Mouse (Mus musculus): Measurements from ENCODE around the gene Brca1. TPM values are rescaled to one million over a fixed set of nuclear protein-coding genes. Genes with fewer than 3 reads are reported as not detected.
"Not testable (repeated sequence)": the region's sequence is repeated elsewhere in the genome, so short reads cannot be mapped to it uniquely, and the experiment has no call there.

Gene Brca1
- total RNA-seq (2021), result 1 to 10 TPM; 2.8 to 3.3 TPM

DNA sequence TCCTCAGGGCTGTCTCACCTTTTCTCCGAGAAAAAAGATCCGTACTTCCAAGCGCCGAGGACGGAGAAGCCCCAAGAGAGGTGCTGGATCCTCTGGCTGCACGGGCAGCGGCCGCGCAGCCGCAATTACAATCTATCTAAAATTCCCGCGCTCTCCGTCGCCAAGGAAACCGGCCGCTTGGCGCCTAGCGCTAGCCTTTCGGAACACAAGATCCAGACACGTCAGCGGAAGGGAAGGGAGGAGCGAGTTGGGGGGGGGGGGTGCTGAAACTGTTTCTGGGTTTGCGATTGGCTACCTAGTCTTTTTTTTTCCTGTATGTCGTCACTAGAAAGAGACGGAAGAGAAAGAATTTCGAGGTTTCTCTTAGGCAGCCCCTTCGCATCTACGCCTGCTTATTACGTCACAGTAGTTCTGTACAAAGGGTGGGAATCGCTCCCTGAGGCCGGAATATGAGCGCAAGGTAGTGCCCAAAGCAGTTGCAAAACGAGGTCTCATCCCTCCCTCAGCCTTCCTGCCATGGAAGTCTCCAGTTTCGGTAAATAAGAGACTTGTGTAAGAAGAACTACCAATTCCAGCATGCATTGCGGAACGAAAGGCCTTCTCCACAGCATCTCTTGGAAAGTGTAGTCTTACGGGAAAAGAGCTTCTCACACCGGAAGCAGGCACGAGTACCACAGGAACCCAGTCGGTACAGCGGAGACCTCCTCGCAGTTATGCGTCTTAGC, at the start of gene Brca1, which contains the start of gene Nbr1:
TSS of gene Brca1 (minus strand) at position 205 of the 725 bp plus-strand sequence.
TSS of gene Nbr1 (plus strand) at position 399 of the 725 bp plus-strand sequence.
- DNase-seq, result peak; percentile 98
- intact Hi-C loops (cut with DNase I), result no loop called here

DNA sequence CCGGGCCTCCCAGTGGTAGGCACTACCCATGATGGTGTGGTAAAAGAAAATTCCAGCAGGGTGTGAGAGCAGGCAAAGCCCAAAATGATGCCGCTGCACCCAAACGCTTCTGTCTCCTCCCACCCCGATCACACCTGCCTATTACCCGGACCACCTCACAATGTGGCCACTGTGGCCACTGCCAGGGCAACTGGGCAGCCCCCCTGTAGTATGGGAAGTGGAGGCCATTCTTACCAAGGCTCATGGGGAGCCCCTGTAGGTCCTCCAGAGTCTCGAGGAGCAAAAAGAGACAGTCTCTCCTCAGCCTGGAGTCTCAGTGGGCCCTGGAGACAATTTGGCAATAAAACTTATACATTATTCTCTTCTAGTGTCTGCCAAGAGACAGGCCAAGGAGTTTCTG, 47.4 kb upstream of the Brca1 start, which contains the start of gene Gm11634:
TSS of gene Gm11634 (minus strand) at position 101 of the 400 bp plus-strand sequence.
- intact Hi-C loops (cut with DNase I), result no loop called here
- no peak for DNase-seq

DNA sequence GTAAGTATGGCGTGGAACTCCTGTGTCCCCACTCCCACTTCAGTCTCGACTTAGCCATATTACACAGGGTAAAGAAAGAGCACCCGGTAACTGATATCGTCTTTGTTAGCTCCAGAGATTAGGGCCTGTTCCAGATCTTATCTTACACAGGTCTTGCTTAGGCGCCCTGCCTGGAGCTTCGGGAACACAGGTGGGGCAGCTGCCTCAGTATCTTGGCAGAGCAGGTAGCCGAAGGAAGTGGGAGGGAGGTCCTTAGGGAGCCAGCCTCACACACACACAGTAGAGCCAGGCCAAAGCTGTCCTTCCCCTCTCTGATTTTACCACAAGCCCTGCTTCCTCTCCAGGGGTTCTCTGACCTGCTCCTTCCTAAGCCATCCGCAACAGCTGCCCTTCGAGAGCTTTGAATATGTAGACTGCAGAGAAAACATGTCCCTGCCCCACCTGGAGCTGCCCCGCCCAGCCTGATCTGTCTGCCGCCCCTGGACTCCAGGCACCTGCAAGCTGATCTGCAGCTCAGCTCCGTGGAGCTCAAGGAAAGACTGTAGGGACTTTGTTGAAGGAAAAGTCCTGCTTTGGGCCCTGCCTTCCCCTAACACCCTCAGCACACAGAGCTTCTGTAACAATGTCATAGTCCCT, 38.4 kb upstream of the Brca1 start:
- intact Hi-C loops (cut with DNase I), result no loop called here
- no peak for DNase-seq

DNA sequence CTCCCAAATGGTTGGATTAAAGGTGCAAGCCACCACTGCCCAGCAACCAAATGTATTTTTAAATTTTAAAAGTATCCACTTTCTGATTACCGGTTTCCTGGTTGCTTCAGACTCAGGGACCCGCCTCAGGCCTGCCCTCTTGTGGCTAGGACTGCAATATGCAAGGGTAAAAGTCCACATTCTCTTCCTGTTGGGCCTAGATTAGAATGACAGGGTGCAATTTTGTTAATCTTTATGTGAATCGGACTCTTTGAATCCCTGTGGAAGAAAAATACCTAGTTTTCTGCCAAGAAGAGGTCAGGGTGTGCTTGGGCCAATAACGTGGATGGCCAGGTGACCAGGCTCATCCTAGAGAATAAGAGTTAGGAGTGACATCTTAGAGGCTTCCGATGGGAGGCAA, 37.7 kb upstream of the Brca1 start:
- peak; percentile 60 for DNase-seq
- intact Hi-C loops (cut with DNase I), result no loop called here

DNA sequence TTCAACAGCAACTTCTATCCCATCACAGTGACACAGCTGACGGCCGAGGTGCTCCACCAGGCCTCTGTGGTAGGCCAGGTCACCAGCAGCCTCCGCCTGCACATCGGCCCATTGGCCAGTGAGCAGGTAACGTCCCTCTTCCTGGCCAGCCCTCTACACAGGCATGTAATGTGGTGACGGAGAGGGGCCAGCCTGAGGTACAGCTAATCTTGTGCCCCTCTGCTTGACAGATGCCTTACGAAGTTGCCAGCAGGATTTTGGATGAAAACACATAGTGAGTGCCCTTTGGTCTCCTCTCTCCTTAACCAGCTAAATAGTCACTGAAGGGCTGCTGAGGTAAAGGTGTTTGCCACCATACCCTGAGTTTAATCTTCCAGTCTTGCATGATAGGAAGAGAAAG, 37.1 kb upstream of the Brca1 start:
- intact Hi-C loops (cut with DNase I), result no loop called here

DNA sequence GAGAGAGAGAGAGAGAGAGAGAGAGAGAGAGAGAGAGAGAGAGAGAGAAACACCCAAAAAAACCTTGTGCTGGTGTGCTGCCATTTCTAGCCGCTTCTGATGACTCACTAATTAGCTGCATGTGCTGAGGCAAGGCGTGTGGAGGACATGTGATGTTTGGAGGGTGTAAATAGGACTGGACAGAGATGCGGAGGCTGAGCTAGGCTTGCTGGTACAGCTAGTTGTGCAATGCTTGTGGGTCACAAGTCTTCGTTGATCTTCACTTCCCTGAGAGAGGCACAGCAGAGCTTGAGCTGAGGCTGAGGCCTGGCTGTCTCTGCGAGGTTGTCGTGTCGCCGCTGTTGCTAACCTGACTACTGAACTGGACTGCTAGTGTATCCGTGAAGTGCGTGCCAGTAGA, 35.9 kb upstream of the Brca1 start:
- DNase-seq, result no peak
- intact Hi-C loops (cut with DNase I), result no loop called here

More for the DNA sequence above, 37.1 kb upstream of the Brca1 start:
- DNase-seq, result no peak

DNA sequence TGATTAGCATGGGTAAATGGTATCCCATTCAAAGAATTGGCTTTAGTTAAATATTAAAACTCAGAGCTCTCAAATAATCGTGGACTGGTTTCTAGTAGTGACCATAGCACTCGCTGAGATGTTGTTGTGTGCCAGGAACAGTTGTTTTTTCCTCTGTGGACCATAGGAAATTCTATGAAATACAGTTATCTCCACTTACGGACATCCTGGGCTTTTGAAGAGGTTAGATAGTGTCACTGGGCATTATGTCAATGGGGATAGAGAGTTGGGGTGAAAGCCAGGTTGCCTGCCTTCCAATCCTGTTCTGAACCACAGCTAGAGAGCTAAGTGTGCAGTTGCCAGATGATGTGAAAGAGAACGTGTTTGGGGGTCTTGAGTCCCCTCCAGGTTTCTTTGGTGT, 34.0 kb upstream of the Brca1 start:
- intact Hi-C loops (cut with DNase I), result no loop called here
- no peak for DNase-seq

DNA sequence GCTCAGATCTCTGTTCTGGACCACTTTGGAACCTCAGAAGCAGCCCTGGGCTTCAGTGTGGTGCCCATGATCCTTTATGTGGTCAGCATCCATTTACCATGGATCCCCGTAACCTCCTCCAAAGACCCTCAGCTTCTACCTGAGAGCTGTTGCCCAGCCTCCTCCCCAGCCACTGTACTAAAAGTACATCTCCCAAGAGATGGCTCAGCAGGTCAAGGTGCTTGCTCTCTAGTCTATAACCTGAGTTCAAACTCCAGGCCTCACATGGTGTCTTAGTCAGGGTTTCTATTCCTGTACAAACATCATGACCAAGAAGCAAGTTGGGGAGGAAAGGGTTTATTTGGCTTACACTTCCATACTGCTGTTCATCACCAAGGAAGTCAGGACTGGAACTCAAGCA, 33.3 kb upstream of the Brca1 start:
- intact Hi-C loops (cut with DNase I); DNase-seq: not testable (repeated sequence)

DNA sequence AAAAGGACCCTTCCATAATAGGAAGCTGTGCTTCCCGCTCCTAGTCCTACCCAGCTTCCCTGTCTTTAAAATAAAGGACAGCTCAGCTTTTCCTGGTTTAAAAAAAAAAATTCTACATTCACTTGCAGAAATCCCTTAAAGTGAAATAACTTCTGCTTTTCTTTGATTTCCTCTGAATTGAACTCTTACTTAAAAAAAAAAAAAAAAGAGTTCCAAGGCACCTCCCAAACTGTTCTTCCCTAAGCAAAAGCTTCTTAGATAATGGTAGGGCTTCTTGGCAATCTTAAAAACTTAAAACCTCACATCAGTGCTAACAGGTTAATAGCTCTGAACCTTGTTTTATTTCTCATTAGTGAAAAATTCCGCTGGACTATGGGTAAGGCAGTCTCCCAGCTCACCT, 31.4 kb upstream of the Brca1 start:
- intact Hi-C loops (cut with DNase I), result no loop called here
- DNase-seq, result no peak

DNA sequence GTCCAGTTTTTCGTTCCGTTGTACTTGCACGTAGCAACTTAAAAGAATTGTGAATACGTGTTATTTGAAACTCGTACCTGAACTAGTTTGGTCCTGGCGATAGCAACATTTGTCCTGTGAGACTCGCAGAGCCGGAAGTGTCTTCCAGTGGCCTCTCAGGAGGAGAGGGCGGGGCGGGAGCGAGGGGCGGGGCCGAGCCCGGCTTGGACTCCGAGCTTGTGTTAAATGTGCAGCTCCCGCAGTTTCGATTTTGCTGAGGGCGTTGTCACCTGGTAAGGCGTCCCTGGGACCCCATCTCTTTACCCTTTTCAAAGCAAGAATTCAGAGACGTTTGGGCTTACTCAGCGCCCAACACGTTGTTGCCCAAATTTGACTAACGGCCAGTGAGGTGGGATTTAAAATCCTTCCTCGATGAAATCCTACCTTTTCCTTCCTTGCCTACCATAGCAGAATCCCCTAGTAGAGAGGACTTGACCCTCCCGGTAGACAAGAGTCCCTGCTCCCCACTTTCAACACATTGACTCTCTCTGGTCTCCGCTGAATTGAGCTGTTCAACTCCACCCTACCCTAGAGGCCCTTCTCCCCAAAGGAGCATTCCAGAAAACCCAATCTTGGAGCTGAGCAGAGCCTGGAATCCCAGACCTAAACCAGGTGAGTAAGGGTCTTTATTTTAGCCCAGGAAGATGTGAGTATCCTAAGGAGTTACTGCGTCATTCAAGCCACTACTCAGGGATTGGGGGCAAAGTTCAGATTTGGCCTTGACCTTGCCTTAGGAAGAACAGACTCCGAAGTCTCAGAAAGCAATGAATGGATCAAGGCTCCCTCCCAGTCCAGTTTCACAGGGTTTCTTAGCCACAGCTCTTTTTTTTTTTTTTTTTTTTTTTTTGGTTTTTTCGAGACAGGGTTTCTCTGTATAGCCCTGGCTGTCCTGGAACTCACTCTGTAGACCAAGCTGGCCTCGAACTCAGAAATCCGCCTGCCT, 30.6 kb upstream of the Brca1 start, which contains the start of gene Tmem106a:
TSS of gene Tmem106a (plus strand) at position 189 of the 982 bp plus-strand sequence.
- intact Hi-C loops (cut with DNase I), result no loop called here
- DNase-seq, result peak; percentile 68

DNA sequence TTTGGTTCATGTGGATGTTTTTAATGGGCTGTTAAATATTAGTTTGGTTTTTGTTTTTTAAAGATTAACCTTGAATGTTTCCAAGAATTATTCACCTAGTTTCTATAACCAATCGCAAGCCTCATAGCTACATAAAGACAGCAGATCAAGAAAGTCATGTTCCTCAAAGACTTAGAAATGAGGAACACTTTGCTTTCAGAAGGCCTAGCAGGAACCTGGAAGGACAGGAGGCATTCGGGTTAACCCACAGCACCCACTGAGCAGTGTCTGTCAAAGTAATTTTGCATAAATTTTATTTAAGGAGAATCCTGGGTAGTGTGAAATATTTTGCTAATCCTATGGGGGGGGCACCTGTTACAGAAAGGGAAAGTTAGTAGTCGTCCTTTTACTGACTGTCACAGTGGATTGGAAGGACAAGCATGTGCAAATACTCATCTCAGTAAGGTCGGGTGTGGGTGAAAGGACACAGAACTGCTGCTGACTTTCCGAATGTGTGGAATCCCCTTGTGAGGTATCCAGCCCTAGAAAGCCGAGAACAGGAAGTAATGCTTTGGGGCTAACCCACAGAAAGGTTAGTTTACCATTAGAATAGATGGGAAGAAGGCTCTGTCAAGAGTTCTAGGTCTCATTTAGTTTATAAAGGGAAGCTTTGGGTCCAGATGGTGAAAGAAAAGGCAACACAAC, 29.5 kb upstream of the Brca1 start:
- no peak for DNase-seq
- intact Hi-C loops (cut with DNase I), result no loop called here

DNA sequence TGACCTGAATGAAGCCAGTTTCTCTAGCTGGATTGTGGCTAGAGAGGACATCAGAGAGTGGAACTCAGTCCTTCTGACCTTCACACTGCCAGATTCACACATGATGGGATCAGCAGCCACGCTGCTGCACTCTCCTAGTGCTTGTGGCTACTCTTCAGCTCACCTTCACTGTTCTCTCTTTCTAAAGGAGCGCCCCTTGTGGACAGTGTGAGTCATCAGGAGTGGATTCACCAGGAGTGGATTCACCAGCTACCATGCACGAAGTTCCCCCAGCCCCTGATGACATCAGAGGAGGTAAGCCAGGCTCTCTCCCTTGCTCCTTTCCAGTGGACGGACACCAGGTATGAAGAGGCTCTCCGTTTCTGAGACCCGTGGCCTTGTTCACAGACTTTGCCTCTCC, 24.4 kb upstream of the Brca1 start:
- intact Hi-C loops (cut with DNase I), result no loop called here
- no peak for DNase-seq

DNA sequence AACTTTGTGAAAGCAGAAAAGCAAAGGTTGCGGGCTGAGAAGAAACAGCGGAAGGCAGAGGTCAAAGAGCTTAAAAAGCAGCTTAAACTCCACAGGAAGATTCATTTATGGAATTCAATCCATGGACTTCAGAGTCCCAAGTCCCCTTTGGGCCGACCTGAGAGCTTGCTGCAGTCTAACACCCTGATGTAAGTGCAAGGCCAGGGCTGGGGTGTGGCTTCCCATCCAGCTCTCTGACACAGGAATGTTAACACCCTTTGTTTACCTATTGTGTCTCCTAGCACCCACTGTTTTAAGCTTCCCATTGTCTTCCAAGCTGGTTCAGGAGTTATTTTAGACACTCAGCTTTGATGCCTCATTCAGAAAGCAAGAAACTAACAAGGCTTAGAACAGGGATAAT, 16.7 kb upstream of the Brca1 start:
- no peak for DNase-seq
- intact Hi-C loops (cut with DNase I), result no loop called here

DNA sequence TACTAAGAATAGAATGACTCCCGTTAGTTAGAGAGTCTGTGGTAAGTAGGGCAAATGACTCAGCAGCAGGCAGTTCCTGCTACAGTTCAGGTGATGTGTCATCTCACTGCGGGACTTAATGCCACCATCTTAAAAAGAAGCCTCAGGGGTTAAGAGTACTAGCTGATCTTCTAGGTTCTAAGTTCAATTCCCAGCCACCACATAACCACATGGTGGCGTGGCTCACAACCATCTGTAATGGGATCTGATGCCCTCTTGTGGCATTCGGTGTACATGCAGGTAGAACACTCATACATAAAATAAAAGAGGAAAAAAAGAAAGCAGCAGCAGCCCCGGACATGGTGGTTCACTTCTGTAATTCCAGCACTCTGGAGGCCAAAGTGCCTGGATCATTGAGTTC, 10.6 kb upstream of the Brca1 start:
- intact Hi-C loops (cut with DNase I), result no loop called here
- DNase-seq, result peak; percentile 63

DNA sequence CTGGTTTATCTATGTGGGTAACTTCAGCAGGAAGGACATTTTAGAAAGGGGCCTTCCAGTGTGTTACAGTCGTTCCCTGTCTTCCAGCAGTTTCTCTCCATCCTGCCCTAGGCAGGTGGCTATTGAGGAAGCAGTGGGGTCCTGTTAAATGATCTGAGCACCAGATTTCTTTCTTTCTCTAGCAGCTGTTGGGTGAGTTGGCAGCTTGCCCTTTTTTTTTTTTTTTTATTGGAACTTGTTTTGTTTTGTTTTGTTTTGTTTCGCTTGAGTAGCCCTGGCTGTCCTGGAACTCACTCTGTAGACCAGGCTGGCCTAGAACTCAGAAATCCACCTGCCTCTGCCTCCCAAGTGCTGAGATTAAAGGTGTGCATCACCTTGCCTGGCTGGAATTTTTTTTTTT, 5.2 kb upstream of the Brca1 start:
- intact Hi-C loops (cut with DNase I), result no loop called here

DNA sequence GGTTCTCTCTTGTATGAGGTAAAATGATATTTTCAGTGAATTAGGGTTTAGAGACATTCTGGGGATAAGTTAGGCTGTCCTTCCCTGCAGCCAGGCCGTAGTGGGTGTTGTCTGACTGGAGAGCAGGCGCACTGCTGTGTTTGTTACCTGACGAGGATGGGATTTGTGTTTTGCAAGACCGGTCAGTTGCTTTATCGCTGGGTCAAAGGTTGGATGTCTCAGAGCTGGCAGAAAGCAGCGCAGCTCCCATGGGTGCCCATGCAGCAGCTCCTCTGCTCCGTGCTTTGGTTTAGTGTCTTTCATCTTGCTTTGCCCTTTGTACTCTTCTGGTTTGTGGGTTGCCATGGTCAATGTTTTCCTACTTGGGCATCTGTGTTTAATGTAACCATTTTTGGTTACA, 4.8 kb upstream of the Brca1 start:
- intact Hi-C loops (cut with DNase I), result no loop called here
- no peak for DNase-seq

More for the DNA sequence above, 5.2 kb upstream of the Brca1 start:
- no peak for DNase-seq

DNA sequence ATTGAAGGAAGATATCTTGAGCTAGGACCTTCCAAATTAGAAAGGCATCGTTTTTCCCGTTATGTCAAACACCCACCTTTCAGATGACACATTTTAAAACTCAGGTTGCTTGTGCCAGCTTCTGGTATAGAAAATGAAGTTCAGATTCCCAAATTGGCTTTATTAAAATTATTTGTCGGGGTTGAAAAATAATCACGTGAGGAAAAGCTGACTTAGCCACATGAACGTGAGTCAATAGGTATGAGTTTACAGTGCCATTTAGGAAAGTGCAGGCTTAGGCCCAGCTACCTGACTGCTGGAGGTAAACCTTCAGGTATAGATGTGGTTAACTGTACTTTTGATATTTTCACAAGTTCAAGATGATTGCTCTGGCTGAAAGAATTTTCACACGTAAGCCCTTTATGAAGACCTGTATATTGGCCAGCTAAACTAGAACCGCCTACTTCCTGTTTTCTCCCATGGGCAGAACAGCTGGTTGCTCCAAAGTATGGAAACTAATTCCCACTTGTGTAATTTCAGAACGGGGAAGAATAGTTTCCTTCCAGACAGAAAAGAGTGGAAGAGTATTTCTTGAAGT, 1.7 kb upstream of the Brca1 start:
- intact Hi-C loops (cut with DNase I), result no loop called here
- DNase-seq, result no peak

DNA sequence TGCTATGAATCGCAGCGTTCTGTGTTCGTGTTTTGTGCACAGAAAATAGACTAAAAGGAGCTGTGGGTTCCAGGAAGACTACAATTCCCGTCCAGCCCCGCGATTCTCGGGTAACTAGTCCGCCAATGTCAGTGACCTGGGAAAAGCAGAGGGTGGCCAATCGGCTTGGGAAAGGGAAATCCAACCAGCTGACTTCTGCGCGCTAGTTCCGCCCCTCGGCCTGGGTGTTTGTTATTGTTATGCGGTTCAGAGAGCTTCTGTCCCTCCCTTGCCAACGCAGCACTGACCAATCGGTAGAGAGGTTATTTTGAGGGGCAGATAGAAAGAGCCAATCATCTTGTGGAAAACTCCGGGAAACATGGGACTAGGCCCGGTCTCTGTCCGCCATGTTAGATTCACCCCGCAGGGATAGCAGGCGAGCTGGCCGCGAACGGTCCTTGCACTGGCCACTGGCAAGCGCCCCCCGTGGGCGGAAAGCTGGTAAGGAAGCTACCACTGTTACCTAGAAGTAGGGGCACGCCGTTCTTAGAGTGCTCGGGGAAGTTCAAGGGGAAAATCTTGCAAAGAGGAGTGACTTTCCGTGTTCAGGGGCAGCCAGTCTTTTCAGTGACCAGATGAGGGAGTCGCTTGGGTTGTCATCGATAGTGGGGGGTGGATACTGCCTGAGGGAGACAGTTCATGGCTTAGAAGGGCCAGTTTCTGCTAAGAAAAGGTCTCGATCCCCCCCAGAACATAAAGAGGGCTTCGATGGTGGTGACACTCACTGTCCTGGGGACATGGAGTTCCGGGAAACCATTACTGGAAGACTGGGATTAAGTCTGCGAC, 933 bp upstream of the Brca1 start:
- intact Hi-C loops (cut with DNase I), result no loop called here
- peak; percentile 99 for DNase-seq

DNA sequence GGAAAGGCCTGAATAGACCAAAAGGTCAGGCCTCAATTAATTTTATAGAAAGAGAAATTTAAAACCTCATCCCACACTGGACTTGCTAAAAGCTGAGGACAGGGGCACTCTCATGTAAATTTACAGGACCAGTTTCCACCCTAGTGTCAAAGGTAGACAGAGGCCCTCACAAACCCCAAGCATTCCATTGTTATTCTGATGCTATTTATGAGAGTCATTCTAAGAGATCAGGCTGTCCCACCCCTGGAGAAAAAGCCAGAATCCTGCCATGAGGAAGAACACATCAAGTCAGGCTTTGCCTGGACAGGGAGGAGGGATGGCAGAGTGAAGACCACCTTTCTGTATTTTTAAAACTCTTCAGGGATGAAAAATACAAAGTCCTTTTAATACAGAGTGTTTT, 3.2 kb downstream of the Brca1 start:
- DNase-seq, result no peak
- intact Hi-C loops (cut with DNase I), result loop anchor here (5.0 kb wide), 1 partner anchor 81 kb away; the partner anchor contains the start of gene Vat1

Data from left cerebral cortex, postnatal 4 days (tissue).